Mouse (Mus musculus) forebrain, embryonic 10.5 days (tissue): ENCODE results near the gene Ugt1a5. TPM values are rescaled to one million over a fixed set of nuclear protein-coding genes. Genes with fewer than 3 reads are reported as not detected.

ENCODE experiments used
- DNase-seq: peaks from one replicate; pipeline ENCODE4 v3.0.0-alpha.2; 2017; ENCODE audit warnings: low spot score; ENCODE audit errors: extremely low spot score
- H3K27ac ChIP-seq: fragments of 300-500 bp; sonication (generic); 2 replicates; pipeline ENCODE4 v1.5.1; 2016; ENCODE audit warnings: mild to moderate bottlenecking
- H3K27me3 ChIP-seq: fragments of 300-500 bp; sonication (generic); 2 replicates; pipeline ENCODE4 v1.6.1; 2016; ENCODE audit warnings: mild to moderate bottlenecking; ENCODE audit not compliant: poor library complexity, severe bottlenecking
- H3K36me3 ChIP-seq: fragments of 300-500 bp; sonication (generic); replicated peaks from 2 replicates; pipeline ENCODE4 v1.6.1; 2016; ENCODE audit warnings: mild to moderate bottlenecking, moderate library complexity
- H3K4me1 ChIP-seq: fragments of 300-500 bp; sonication (generic); 2 replicates; pipeline ENCODE4 v1.6.1; 2016
- H3K4me3 ChIP-seq: fragments of 300-500 bp; sonication (generic); 2 replicates; pipeline ENCODE4 v1.5.1; 2016; ENCODE audit warnings: mild to moderate bottlenecking, moderate library complexity
- H3K9me3 ChIP-seq: fragments of 300-500 bp; sonication (generic); 2 replicates; pipeline ENCODE4 v1.6.1; 2016; ENCODE audit warnings: mild to moderate bottlenecking, moderate library complexity
- WGBS: fragments of 180-500 bp; shearing (Covaris S2); methylation state at CpG from one replicate; pipeline ENCODE4 v1.1.7; 2016; 5-methylcytosine and 5-hydroxymethylcytosine counted together
- polyA plus RNA-seq: library from polyadenylated mRNA; unstranded; fragments of >200 nt; fragmentation: Nextera tagmentation; extraction: Ambion mirVana; gene quantifications from 2 replicates; pipeline ENCODE4 v1.2.1, GENCODE M21; 2016

Ugt1a5 gene
- polyA plus RNA-seq, 1 experiment from 2014 or later: not detected

DNA sequence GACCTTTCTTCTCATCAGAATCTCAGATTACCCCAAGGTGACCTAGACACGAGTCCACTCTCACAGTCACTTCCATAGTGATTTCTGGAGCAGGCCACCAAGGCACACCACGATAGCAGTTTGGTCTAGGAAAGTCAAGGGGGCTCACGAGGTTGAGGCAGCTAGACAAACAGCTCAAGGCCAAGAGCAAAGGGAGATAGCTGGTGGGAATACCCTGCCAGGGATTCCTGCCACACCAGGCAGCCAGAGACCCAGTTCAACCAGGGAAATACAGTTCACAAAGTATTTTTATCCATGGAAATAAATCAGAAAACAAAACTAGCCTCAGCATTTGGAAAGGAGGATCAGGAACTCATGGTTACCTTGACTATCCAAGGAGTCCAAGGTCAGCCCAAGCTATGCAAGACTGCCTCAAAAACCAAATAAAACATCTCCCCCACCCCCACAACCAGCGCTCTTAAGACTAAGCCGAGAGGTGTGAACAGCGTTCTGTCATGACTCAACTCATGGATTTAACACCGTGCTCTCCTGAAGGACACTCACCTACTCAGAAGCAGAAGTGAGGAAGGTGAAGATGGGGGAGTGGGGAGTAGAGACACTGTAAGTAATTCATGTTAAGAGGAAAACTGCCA is 98.5 kb downstream of the Ugt1a5 start:
- Histone ChIP-seq H3K36me3 (peaks cover 100% of the 10 kb centered on the region), H3K4me3 (no peak overlapping the region), H3K9me3 (peaks cover 93% of the 10 kb centered on the region), H3K4me1 (no peaks in the 10 kb centered on the region), H3K27ac (no peak overlapping the region), H3K27me3 (no peaks in the 10 kb centered on the region)
- WGBS: 89% methylated on average over 7 of the region's 7 CpGs
- DNase-seq: no peak

GRCm38 (mm10) chr1:88264869-88265240 is 99.0 kb downstream of the Ugt1a5 start:
- Histone ChIP-seq H3K9me3 (peaks cover 92% of the 10 kb centered on the region), H3K4me3 (no peak overlapping the region), H3K36me3 (peaks cover 100% of the 10 kb centered on the region), H3K27ac (no peak overlapping the region), H3K27me3 (no peaks in the 10 kb centered on the region), H3K4me1 (no peaks in the 10 kb centered on the region)
- DNase-seq: no peak
- 82% methylated on average over 4 of the region's 4 CpGs for WGBS

DNA sequence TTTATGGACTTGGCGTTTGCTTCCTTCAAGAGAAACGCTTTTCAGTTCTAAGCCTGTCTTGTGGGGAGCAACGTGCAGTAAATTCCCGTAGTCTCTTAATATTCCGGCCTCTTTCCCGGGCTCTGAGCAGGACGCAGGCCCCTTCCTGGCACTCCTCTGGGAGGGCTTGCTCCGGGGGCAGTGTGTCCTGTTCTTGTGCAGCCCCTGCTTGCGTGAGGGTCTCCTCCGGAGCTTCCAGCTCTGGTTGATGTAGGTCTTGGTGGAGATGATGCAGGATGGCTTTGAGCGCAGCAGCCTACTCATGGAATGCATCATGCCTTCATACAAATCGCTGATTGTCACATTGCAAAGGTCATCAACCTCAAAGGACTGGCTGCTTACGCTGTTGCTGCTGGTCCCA is 100.3 kb downstream of the Ugt1a5 start:
- Histone ChIP-seq H3K4me3 (no peak overlapping the region), H3K36me3 (peaks cover 96% of the 10 kb centered on the region), H3K27me3 (no peaks in the 10 kb centered on the region), H3K27ac (no peak overlapping the region), H3K9me3 (peaks cover 80% of the 10 kb centered on the region), H3K4me1 (no peaks in the 10 kb centered on the region)
- no peak for DNase-seq
- 90% methylated on average over 13 of the region's 13 CpGs for WGBS

GRCm38 (mm10) chr1:88267489-88267888 is 101.7 kb downstream of the Ugt1a5 start:
- 93% methylated on average over 6 of the region's 6 CpGs for WGBS

GRCm38 (mm10) chr1:88268070-88268469 is 102.3 kb downstream of the Ugt1a5 start:
- Histone ChIP-seq H3K36me3 (peaks cover 96% of the 10 kb centered on the region), H3K9me3 (peaks cover 72% of the 10 kb centered on the region), H3K27ac (no peak overlapping the region), H3K4me3 (no peak overlapping the region), H3K4me1 (no peaks in the 10 kb centered on the region), H3K27me3 (no peaks in the 10 kb centered on the region)
- no peak for DNase-seq
- 89% methylated on average over 6 of the region's 6 CpGs for WGBS

More at GRCm38 (mm10) chr1:88267489-88267888, 101.7 kb downstream of the Ugt1a5 start:
- Histone ChIP-seq H3K27me3 (no peaks in the 10 kb centered on the region), H3K4me1 (no peaks in the 10 kb centered on the region), H3K36me3 (peaks cover 96% of the 10 kb centered on the region), H3K27ac (no peak overlapping the region), H3K9me3 (peaks cover 74% of the 10 kb centered on the region), H3K4me3 (no peak overlapping the region)
- DNase-seq: no peak

Other genes starting within 250 kb of the Ugt1a5 start
- gene Usp40, start 157.5 kb upstream of the Ugt1a5 start, polyA plus RNA-seq: 33.0 and 36.9 TPM in 2 replicates
- not detected in 2 replicates for gene Ugt1a10, start 110.6 kb upstream of the Ugt1a5 start, polyA plus RNA-seq
- gene Ugt1a9, start 95.2 kb upstream of the Ugt1a5 start, polyA plus RNA-seq: not detected in 2 replicates
- gene Ugt1a8, start 78.2 kb upstream of the Ugt1a5 start, polyA plus RNA-seq: not detected in 2 replicates
- 0.32 and 0.34 TPM in 2 replicates for gene Ugt1a7c, start 71.0 kb upstream of the Ugt1a5 start, polyA plus RNA-seq
- not detected in 2 replicates for gene Ugt1a6b, start 62.8 kb upstream of the Ugt1a5 start, polyA plus RNA-seq
- gene Ugt1a6a, start 31.2 kb upstream of the Ugt1a5 start, polyA plus RNA-seq: 0.14 and 0.20 TPM in 2 replicates
- gene Ugt1a2, start 34.6 kb downstream of the Ugt1a5 start, polyA plus RNA-seq: 0.07 TPM in 1 of 2 replicates, not detected in the other
- 8.5 and 9.5 TPM in 2 replicates for gene Dnajb3, start 39.8 kb downstream of the Ugt1a5 start, polyA plus RNA-seq
- 0.07 TPM in 1 of 2 replicates, not detected in the other for gene Ugt1a1, start 45.9 kb downstream of the Ugt1a5 start, polyA plus RNA-seq
- gene Mroh2a, start 61.0 kb downstream of the Ugt1a5 start, polyA plus RNA-seq: 1.3 and 1.4 TPM in 2 replicates
- gene Hjurp, start 111.6 kb downstream of the Ugt1a5 start, polyA plus RNA-seq: 223 and 224 TPM in 2 replicates
- gene Trpm8, start 111.6 kb downstream of the Ugt1a5 start, polyA plus RNA-seq: not detected in 2 replicates
- gene Spp2, start 240.9 kb downstream of the Ugt1a5 start, polyA plus RNA-seq: not detected in 2 replicates